Mouse (Mus musculus): ENCODE data around the gene Kcng4. TPM values are rescaled to one million over a fixed set of nuclear protein-coding genes. Genes with fewer than 3 reads are reported as not detected.

Kcng4 gene
- polyA plus RNA-seq, 1 experiment, result 0.82 TPM

- 37% methylated on average over 5 of the region's 5 CpGs for WGBS
- no peak overlapping the region for H3K4me3 ChIP-seq (ENCODE audit: low read depth, low read length)
- no peaks in the 10 kb centered on the region for H3K27me3 ChIP-seq (ENCODE audit: control insufficient read depth, insufficient read depth, low read length)
- H3K4me1 ChIP-seq (ENCODE audit: control insufficient read depth, insufficient read depth, insufficient read length, low read length), result peaks cover 13% of the 10 kb centered on the region; the same call in 1 of the 2 replicates
- TF ChIP-seq POLR2A (IDR thresholded peaks at IDR 0.05; ENCODE audit: low read depth, low read length) (no peak), CTCF (IDR thresholded peaks at IDR 0.05; ENCODE audit: extremely low read depth, insufficient read length, insufficient replicate concordance, low read depth, low read length) (no peak)
- no peak overlapping the region for H3K27ac ChIP-seq (ENCODE audit: insufficient read depth, low read depth, low read length)
- no peaks in the 10 kb centered on the region for H3K36me3 ChIP-seq (ENCODE audit: control insufficient read depth, insufficient read depth, low read length)
Measured at GRCm38 (mm10) chr8:119641058-119641457, 5.6 kb upstream of the Kcng4 start.

- 17% methylated on average over 7 of the region's 7 CpGs for WGBS
- Histone ChIP-seq H3K27ac (ENCODE audit: insufficient read depth, low read depth, low read length) (0 out of 2 replicates have a peak overlapping the region, but pooled peaks have one; percentile 7), H3K36me3 (ENCODE audit: control insufficient read depth, insufficient read depth, low read length) (no peaks in the 10 kb centered on the region), H3K4me3 (ENCODE audit: low read depth, low read length) (no peak overlapping the region), H3K4me1 (ENCODE audit: control insufficient read depth, insufficient read depth, insufficient read length, low read length) (peaks cover 16% of the 10 kb centered on the region), H3K27me3 (ENCODE audit: control insufficient read depth, insufficient read depth, low read length) (no peaks in the 10 kb centered on the region)
- TF ChIP-seq CTCF (IDR thresholded peaks at IDR 0.05; ENCODE audit: extremely low read depth, insufficient read length, insufficient replicate concordance, low read depth, low read length), result no peak
- no peak for TF ChIP-seq POLR2A (IDR thresholded peaks at IDR 0.05; ENCODE audit: low read depth, low read length)
Measured at GRCm38 (mm10) chr8:119639798-119640197, 4.3 kb upstream of the Kcng4 start.

- TF ChIP-seq POLR2A (IDR thresholded peaks at IDR 0.05; ENCODE audit: low read depth, low read length) (no peak), CTCF (IDR thresholded peaks at IDR 0.05; ENCODE audit: extremely low read depth, insufficient read length, insufficient replicate concordance, low read depth, low read length) (no peak)
- Histone ChIP-seq H3K4me1 (ENCODE audit: control insufficient read depth, insufficient read depth, insufficient read length, low read length) (peaks cover 12% of the 10 kb centered on the region), H3K36me3 (ENCODE audit: control insufficient read depth, insufficient read depth, low read length) (no peaks in the 10 kb centered on the region), H3K27me3 (ENCODE audit: control insufficient read depth, insufficient read depth, low read length) (no peaks in the 10 kb centered on the region), H3K4me3 (ENCODE audit: low read depth, low read length) (no peak overlapping the region), H3K27ac (ENCODE audit: insufficient read depth, low read depth, low read length) (no peak overlapping the region)
- WGBS, result 55% methylated on average over 6 of the region's 6 CpGs
Measured at GRCm38 (mm10) chr8:119638261-119638660, 2.8 kb upstream of the Kcng4 start.

GRCm38 (mm10) chr8:119637381-119637780, 1.9 kb upstream of the Kcng4 start:
- Histone ChIP-seq H3K4me1 (ENCODE audit: control insufficient read depth, insufficient read depth, insufficient read length, low read length) (peaks cover 12% of the 10 kb centered on the region), H3K27ac (ENCODE audit: insufficient read depth, low read depth, low read length) (no peak overlapping the region), H3K4me3 (ENCODE audit: low read depth, low read length) (no peak overlapping the region), H3K36me3 (ENCODE audit: control insufficient read depth, insufficient read depth, low read length) (no peaks in the 10 kb centered on the region), H3K27me3 (ENCODE audit: control insufficient read depth, insufficient read depth, low read length) (no peaks in the 10 kb centered on the region)
- TF ChIP-seq POLR2A (IDR thresholded peaks at IDR 0.05; ENCODE audit: low read depth, low read length) (no peak), CTCF (IDR thresholded peaks at IDR 0.05; ENCODE audit: extremely low read depth, insufficient read length, insufficient replicate concordance, low read depth, low read length) (no peak)
- WGBS, result 94% methylated on average over 4 of the region's 4 CpGs

- H3K36me3 ChIP-seq (ENCODE audit: control insufficient read depth, insufficient read depth, low read length), result no peaks in the 10 kb centered on the region
- H3K27me3 ChIP-seq (ENCODE audit: control insufficient read depth, insufficient read depth, low read length), result no peaks in the 10 kb centered on the region
- H3K27ac ChIP-seq (ENCODE audit: insufficient read depth, low read depth, low read length), result no peak overlapping the region
- WGBS, result 72% methylated on average over 7 of the region's 7 CpGs
- H3K4me1 ChIP-seq (ENCODE audit: control insufficient read depth, insufficient read depth, insufficient read length, low read length), result peaks cover 12% of the 10 kb centered on the region
- H3K4me3 ChIP-seq (ENCODE audit: low read depth, low read length), result no peak overlapping the region
- TF ChIP-seq CTCF (IDR thresholded peaks at IDR 0.05; ENCODE audit: extremely low read depth, insufficient read length, insufficient replicate concordance, low read depth, low read length) (no peak), POLR2A (IDR thresholded peaks at IDR 0.05; ENCODE audit: low read depth, low read length) (no peak)
Measured at GRCm38 (mm10) chr8:119636766-119637165, 1.3 kb upstream of the Kcng4 start.

DNA sequence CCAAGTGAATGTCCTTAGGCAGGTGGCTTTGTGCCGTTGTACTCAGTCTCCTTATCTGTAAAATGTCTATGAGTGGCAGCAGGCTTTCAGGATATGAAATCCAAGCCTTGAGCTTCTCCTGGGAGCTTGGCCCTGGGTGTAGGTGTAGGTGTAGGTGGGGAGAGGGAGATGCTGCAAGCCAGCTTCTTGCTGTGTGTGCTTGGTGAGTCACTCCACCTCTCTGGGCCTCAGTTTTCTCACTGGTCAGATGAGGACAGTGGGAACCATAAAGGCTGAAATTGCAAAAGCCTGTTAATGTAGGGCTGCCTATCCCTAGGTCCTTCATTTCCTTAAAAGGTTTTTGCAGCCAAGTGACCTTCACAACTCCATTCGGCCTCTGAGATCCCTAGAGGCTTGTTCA, 478 bp upstream of the Kcng4 start:
- Histone ChIP-seq H3K4me1 (ENCODE audit: control insufficient read depth, insufficient read depth, insufficient read length, low read length) (peaks cover 9% of the 10 kb centered on the region), H3K27me3 (ENCODE audit: control insufficient read depth, insufficient read depth, low read length) (no peaks in the 10 kb centered on the region), H3K36me3 (ENCODE audit: control insufficient read depth, insufficient read depth, low read length) (no peaks in the 10 kb centered on the region), H3K27ac (ENCODE audit: insufficient read depth, low read depth, low read length) (no peak overlapping the region), H3K4me3 (ENCODE audit: low read depth, low read length) (no peak overlapping the region)
- no peak for TF ChIP-seq CTCF (IDR thresholded peaks at IDR 0.05; ENCODE audit: extremely low read depth, insufficient read length, insufficient replicate concordance, low read depth, low read length)
- TF ChIP-seq POLR2A (IDR thresholded peaks at IDR 0.05; ENCODE audit: low read depth, low read length), result no peak
- 37% methylated on average over 2 of the region's 2 CpGs for WGBS

DNA sequence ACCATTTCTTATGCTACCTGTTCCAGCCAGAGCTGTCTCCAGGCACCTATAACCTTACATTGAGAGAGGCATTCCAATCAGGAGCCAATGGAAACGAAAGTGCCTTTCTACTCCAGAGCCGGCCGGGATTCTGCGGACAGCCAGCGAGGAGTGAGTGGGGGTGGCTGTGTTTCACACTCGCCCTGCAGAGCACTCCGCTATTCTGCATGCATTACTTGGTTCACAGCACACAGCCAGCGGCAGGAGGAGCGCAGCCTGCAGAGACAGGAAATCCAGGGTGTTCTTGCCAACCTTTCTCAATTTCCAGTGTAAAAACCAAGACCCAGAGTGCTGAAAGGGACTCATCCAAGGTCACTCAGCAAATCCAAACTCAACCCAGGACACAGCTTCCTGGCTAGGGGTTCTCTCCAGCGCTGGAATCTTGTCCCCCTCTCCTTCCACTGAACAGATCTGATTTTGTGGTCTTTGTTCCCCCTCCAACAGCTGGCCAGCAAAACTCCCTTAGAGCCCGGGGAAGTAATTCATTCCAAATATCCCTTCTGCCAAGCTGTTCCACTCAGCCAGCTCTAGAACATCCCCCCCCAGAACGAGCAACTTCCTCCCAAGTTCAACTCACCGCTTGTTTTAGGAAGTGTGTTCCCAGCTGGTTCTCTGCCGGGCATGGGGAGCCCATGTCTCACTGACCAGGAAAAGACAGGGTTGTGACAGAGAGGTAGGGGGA, 704 bp downstream of the Kcng4 start:
- H3K4me3 ChIP-seq (ENCODE audit: low read depth, low read length), result no peak overlapping the region
- no peaks in the 10 kb centered on the region for H3K36me3 ChIP-seq (ENCODE audit: control insufficient read depth, insufficient read depth, low read length)
- WGBS, result 66% methylated on average over 14 of the region's 14 CpGs
- H3K27me3 ChIP-seq (ENCODE audit: control insufficient read depth, insufficient read depth, low read length), result no peaks in the 10 kb centered on the region
- H3K4me1 ChIP-seq (ENCODE audit: control insufficient read depth, insufficient read depth, insufficient read length, low read length), result peaks cover 4% of the 10 kb centered on the region
- no peak for TF ChIP-seq POLR2A (IDR thresholded peaks at IDR 0.05; ENCODE audit: low read depth, low read length)
- no peak for TF ChIP-seq CTCF (IDR thresholded peaks at IDR 0.05; ENCODE audit: extremely low read depth, insufficient read length, insufficient replicate concordance, low read depth, low read length)
- H3K27ac ChIP-seq (ENCODE audit: insufficient read depth, low read depth, low read length), result peak overlapping the region; percentile 34; the same call in 1 of the 2 replicates

Data from small intestine, adult 2 months (tissue).